Mouse (Mus musculus) hindbrain, embryonic 16.5 days (tissue): ENCODE data around the gene Gas7. TPM values are rescaled to one million over a fixed set of nuclear protein-coding genes. Genes with fewer than 3 reads are reported as not detected.

ENCODE experiments used
- ATAC-seq: fragments of 200-750 bp; cut with Nextera tagmentation; 2 replicates; pipeline ENCODE4 v1.8.0; 2017; ENCODE audit warnings: moderate TSS enrichment, moderate library complexity
- H3K27ac ChIP-seq: fragments of 300-500 bp; sonication (generic); 2 replicates; pipeline ENCODE4 v1.5.1; 2014; ENCODE audit warnings: low read depth, mild to moderate bottlenecking, control low read depth, low read length, moderate library complexity
- H3K27me3 ChIP-seq: fragments of 300-500 bp; sonication (generic); replicated peaks from 2 replicates; pipeline ENCODE4 v1.6.1; 2014; ENCODE audit warnings: low read length; ENCODE audit not compliant: control insufficient read depth, insufficient read depth
- H3K36me3 ChIP-seq: fragments of 300-500 bp; sonication (generic); 2 replicates; pipeline ENCODE4 v1.6.1; 2014; ENCODE audit warnings: mild to moderate bottlenecking, low read length, moderate library complexity, mixed read lengths; ENCODE audit not compliant: control insufficient read depth, insufficient read depth
- H3K4me1 ChIP-seq: fragments of 300-500 bp; sonication (generic); 2 replicates; pipeline ENCODE4 v1.6.1; 2014; ENCODE audit warnings: low read depth, low read length; ENCODE audit not compliant: control insufficient read depth, insufficient read depth
- H3K4me2 ChIP-seq: fragments of 300-500 bp; sonication (generic); 2 replicates; pipeline ENCODE4 v1.6.1; 2014; ENCODE audit warnings: mild to moderate bottlenecking, low read length, control low read depth, moderate library complexity
- H3K4me3 ChIP-seq: fragments of 300-500 bp; sonication (generic); 2 replicates; pipeline ENCODE4 v1.5.1; 2014; ENCODE audit warnings: mild to moderate bottlenecking, low read length, control low read depth, moderate library complexity
- H3K9ac ChIP-seq: fragments of 300-500 bp; sonication (generic); 2 replicates; pipeline ENCODE4 v1.6.1; 2014; ENCODE audit warnings: low read depth, mild to moderate bottlenecking, control low read depth, low read length, moderate library complexity
- H3K9me3 ChIP-seq: fragments of 300-500 bp; sonication (generic); 2 replicates; pipeline ENCODE4 v1.6.1; 2014; ENCODE audit warnings: mild to moderate bottlenecking, low read length, moderate library complexity; ENCODE audit not compliant: control insufficient read depth
- WGBS: fragments of 180-500 bp; shearing (Covaris S2); extraction: QIAGEN DNeasy Blood & Tissue Kit; methylation state at CpG from one replicate; pipeline ENCODE4 v1.1.7; 2014; 5-methylcytosine and 5-hydroxymethylcytosine counted together
- polyA plus RNA-seq: library from polyadenylated mRNA; unstranded; fragments of >200 nt; fragmentation: Nextera tagmentation; extraction: Ambion mirVana; gene quantifications from 2 replicates; pipeline ENCODE4 v1.2.1, GENCODE M21; 2015

The Gas7 gene
- polyA plus RNA-seq, 1 experiment from 2014 or later: 34.8 TPM

- H3K36me3 ChIP-seq: no peaks in the 10 kb centered on the region
Observed at GRCm38 (mm10) chr11:67524731-67525130, 69.5 kb downstream of the Gas7 start.

GRCm38 (mm10) chr11:67525841-67526240, 70.6 kb downstream of the Gas7 start:
- Histone ChIP-seq H3K9me3 (no peaks in the 10 kb centered on the region), H3K27ac (no peak overlapping the region), H3K36me3 (no peaks in the 10 kb centered on the region), H3K4me2 (no peak overlapping the region), H3K9ac (no peak overlapping the region), H3K4me1 (peaks cover 6% of the 10 kb centered on the region; the same call in 1 of the 2 replicates), H3K27me3 (no peaks in the 10 kb centered on the region), H3K4me3 (no peak overlapping the region)
- 61% methylated on average over 3 of the region's 3 CpGs for WGBS
- ATAC-seq: no peak

More at GRCm38 (mm10) chr11:67524731-67525130, 69.5 kb downstream of the Gas7 start:
- Histone ChIP-seq H3K4me2 (no peak overlapping the region), H3K9ac (no peak overlapping the region), H3K4me3 (no peak overlapping the region), H3K4me1 (peaks cover 6% of the 10 kb centered on the region; the same call in 1 of the 2 replicates), H3K27ac (no peak overlapping the region), H3K27me3 (no peaks in the 10 kb centered on the region), H3K9me3 (no peaks in the 10 kb centered on the region)
- ATAC-seq: no peak
- WGBS: 67% methylated on average over 2 of the region's 2 CpGs

- no peaks in the 10 kb centered on the region for H3K36me3 ChIP-seq
- no peak overlapping the region for H3K27ac ChIP-seq
- 81% methylated on average over 12 of the region's 12 CpGs for WGBS
- no peak overlapping the region for H3K4me2 ChIP-seq
- no peaks in the 10 kb centered on the region for H3K9me3 ChIP-seq
- no peak overlapping the region for H3K4me3 ChIP-seq
- peaks cover 6% of the 10 kb centered on the region; the same call in 1 of the 2 replicates for H3K4me1 ChIP-seq
- peak; percentile 58; the same call in 1 of the 2 replicates for ATAC-seq
- no peaks in the 10 kb centered on the region for H3K27me3 ChIP-seq
- no peak overlapping the region for H3K9ac ChIP-seq
Observed at GRCm38 (mm10) chr11:67526621-67527545, 71.6 kb downstream of the Gas7 start.

GRCm38 (mm10) chr11:67531286-67531685, 76.0 kb downstream of the Gas7 start:
- ATAC-seq: no peak
- Histone ChIP-seq H3K36me3 (no peaks in the 10 kb centered on the region), H3K27ac (no peak overlapping the region), H3K9me3 (no peaks in the 10 kb centered on the region), H3K4me2 (no peak overlapping the region), H3K4me3 (no peak overlapping the region), H3K9ac (no peak overlapping the region), H3K4me1 (0 out of 2 replicates have a peak, but pooled peaks cover 2% of the 10 kb centered on the region), H3K27me3 (no peaks in the 10 kb centered on the region)
- 86% methylated on average over 2 of the region's 2 CpGs for WGBS

GRCm38 (mm10) chr11:67531926-67532565, 76.8 kb downstream of the Gas7 start:
- ATAC-seq: no peak
- H3K4me1 ChIP-seq: 0 out of 2 replicates have a peak, but pooled peaks cover 2% of the 10 kb centered on the region
- no peaks in the 10 kb centered on the region for H3K9me3 ChIP-seq
- no peak overlapping the region for H3K27ac ChIP-seq
- H3K9ac ChIP-seq: no peak overlapping the region
- 81% methylated on average over 6 of the region's 6 CpGs for WGBS
- no peaks in the 10 kb centered on the region for H3K27me3 ChIP-seq
- no peak overlapping the region for H3K4me2 ChIP-seq
- H3K36me3 ChIP-seq: no peaks in the 10 kb centered on the region
- no peak overlapping the region for H3K4me3 ChIP-seq

GRCm38 (mm10) chr11:67532728-67533127, 77.5 kb downstream of the Gas7 start:
- Histone ChIP-seq H3K4me1 (no peaks in the 10 kb centered on the region), H3K27ac (no peak overlapping the region), H3K27me3 (no peaks in the 10 kb centered on the region), H3K9me3 (no peaks in the 10 kb centered on the region), H3K4me2 (no peak overlapping the region), H3K9ac (no peak overlapping the region), H3K36me3 (no peaks in the 10 kb centered on the region), H3K4me3 (no peak overlapping the region)
- WGBS: 91% methylated on average over 10 of the region's 10 CpGs
- ATAC-seq: no peak

- no peak overlapping the region for H3K9ac ChIP-seq
- no peaks in the 10 kb centered on the region for H3K36me3 ChIP-seq
- no peak overlapping the region for H3K27ac ChIP-seq
- no peaks in the 10 kb centered on the region for H3K4me1 ChIP-seq
- ATAC-seq: no peak
- H3K9me3 ChIP-seq: no peaks in the 10 kb centered on the region
- 81% methylated on average over 6 of the region's 6 CpGs for WGBS
- no peak overlapping the region for H3K4me2 ChIP-seq
- no peaks in the 10 kb centered on the region for H3K27me3 ChIP-seq
- no peak overlapping the region for H3K4me3 ChIP-seq
Observed at GRCm38 (mm10) chr11:67533151-67533550, 77.9 kb downstream of the Gas7 start.

- no peak overlapping the region for H3K4me3 ChIP-seq
- no peaks in the 10 kb centered on the region for H3K9me3 ChIP-seq
- H3K27ac ChIP-seq: no peak overlapping the region
- H3K36me3 ChIP-seq: no peaks in the 10 kb centered on the region
- H3K9ac ChIP-seq: no peak overlapping the region
- ATAC-seq: no peak
- H3K4me1 ChIP-seq: no peaks in the 10 kb centered on the region
- no peaks in the 10 kb centered on the region for H3K27me3 ChIP-seq
- no peak overlapping the region for H3K4me2 ChIP-seq
- 74% methylated on average over 1 of the region's 1 CpGs for WGBS
Observed at GRCm38 (mm10) chr11:67535703-67536102, 80.5 kb downstream of the Gas7 start.

GRCm38 (mm10) chr11:67536413-67536812, 81.2 kb downstream of the Gas7 start:
- WGBS: 71% methylated on average over 1 of the region's 1 CpGs
- no peaks in the 10 kb centered on the region for H3K27me3 ChIP-seq
- no peaks in the 10 kb centered on the region for H3K36me3 ChIP-seq

More at GRCm38 (mm10) chr11:67536413-67536812, 81.2 kb downstream of the Gas7 start:
- H3K4me3 ChIP-seq: no peak overlapping the region
- H3K9me3 ChIP-seq: no peaks in the 10 kb centered on the region
- no peak for ATAC-seq
- no peak overlapping the region for H3K9ac ChIP-seq
- H3K4me1 ChIP-seq: no peaks in the 10 kb centered on the region
- no peak overlapping the region for H3K4me2 ChIP-seq
- no peak overlapping the region for H3K27ac ChIP-seq
